Mouse (Mus musculus): ENCODE results near the gene Csmd2. TPM values are rescaled to one million over a fixed set of nuclear protein-coding genes. Genes with fewer than 3 reads are reported as not detected.

The Csmd2 gene
- polyA plus RNA-seq, 1 experiment from 2014 or later: 0.05 TPM

- TF ChIP-seq CTCF (IDR thresholded peaks at IDR 0.05; ENCODE audit: low read depth): no peak
- Histone ChIP-seq H3K27ac (ENCODE audit: low read depth, low read length) (no peak overlapping the region), H3K4me2 (replicated peaks; ENCODE audit: low read depth) (no peak overlapping the region), H3K9ac (ENCODE audit: low read depth, low read length) (no peak overlapping the region), H3K4me1 (replicated peaks; ENCODE audit: control insufficient read depth, insufficient read depth, low read length) (no peaks in the 10 kb centered on the region), H3K27me3 (replicated peaks; ENCODE audit: control insufficient read depth, insufficient read depth, low read length) (no peaks in the 10 kb centered on the region), H3K9me3 (ENCODE audit: control insufficient read depth) (no peaks in the 10 kb centered on the region), H3K36me3 (ENCODE audit: control insufficient read depth, insufficient read depth) (no peaks in the 10 kb centered on the region), H3K4me3 (ENCODE audit: low read depth, low read length) (no peak overlapping the region)
- ATAC-seq: no peak
- WGBS: 86% methylated on average over 8 of the region's 8 CpGs
Observed at GRCm38 (mm10) chr4:128429591-128429990, 441.9 kb downstream of the Csmd2 start.

- H3K4me1 ChIP-seq (replicated peaks; ENCODE audit: control insufficient read depth, insufficient read depth, low read length): no peaks in the 10 kb centered on the region
- no peak overlapping the region for H3K4me2 ChIP-seq (replicated peaks; ENCODE audit: low read depth)
- ATAC-seq: no peak
- H3K4me3 ChIP-seq (ENCODE audit: low read depth, low read length): no peak overlapping the region
- no peak for TF ChIP-seq CTCF (IDR thresholded peaks at IDR 0.05; ENCODE audit: low read depth)
- no peak overlapping the region for H3K9ac ChIP-seq (ENCODE audit: low read depth, low read length)
- no peak overlapping the region for H3K27ac ChIP-seq (ENCODE audit: low read depth, low read length)
- WGBS: 84% methylated on average over 6 of the region's 6 CpGs
- H3K36me3 ChIP-seq (ENCODE audit: control insufficient read depth, insufficient read depth): no peaks in the 10 kb centered on the region
- H3K9me3 ChIP-seq (ENCODE audit: control insufficient read depth): no peaks in the 10 kb centered on the region
- no peaks in the 10 kb centered on the region for H3K27me3 ChIP-seq (replicated peaks; ENCODE audit: control insufficient read depth, insufficient read depth, low read length)
Observed at GRCm38 (mm10) chr4:128440550-128440949, 452.9 kb downstream of the Csmd2 start.

GRCm38 (mm10) chr4:128441228-128441627 lies 453.6 kb downstream of the Csmd2 start:
- 80% methylated on average over 2 of the region's 2 CpGs for WGBS
- no peaks in the 10 kb centered on the region for H3K4me1 ChIP-seq (replicated peaks; ENCODE audit: control insufficient read depth, insufficient read depth, low read length)

GRCm38 (mm10) chr4:128442791-128443190 lies 455.1 kb downstream of the Csmd2 start:
- Histone ChIP-seq H3K9ac (ENCODE audit: low read depth, low read length) (no peak overlapping the region), H3K27ac (ENCODE audit: low read depth, low read length) (no peak overlapping the region), H3K36me3 (ENCODE audit: control insufficient read depth, insufficient read depth) (no peaks in the 10 kb centered on the region), H3K4me1 (replicated peaks; ENCODE audit: control insufficient read depth, insufficient read depth, low read length) (no peaks in the 10 kb centered on the region), H3K4me3 (ENCODE audit: low read depth, low read length) (no peak overlapping the region), H3K9me3 (ENCODE audit: control insufficient read depth) (no peaks in the 10 kb centered on the region), H3K4me2 (replicated peaks; ENCODE audit: low read depth) (no peak overlapping the region), H3K27me3 (replicated peaks; ENCODE audit: control insufficient read depth, insufficient read depth, low read length) (no peaks in the 10 kb centered on the region)
- no peak for ATAC-seq
- 75% methylated on average over 8 of the region's 8 CpGs for WGBS
- TF ChIP-seq CTCF (IDR thresholded peaks at IDR 0.05; ENCODE audit: low read depth): no peak

More at GRCm38 (mm10) chr4:128441228-128441627, 453.6 kb downstream of the Csmd2 start:
- H3K4me2 ChIP-seq (replicated peaks; ENCODE audit: low read depth): no peak overlapping the region
- H3K36me3 ChIP-seq (ENCODE audit: control insufficient read depth, insufficient read depth): no peaks in the 10 kb centered on the region
- no peak for ATAC-seq
- no peak for TF ChIP-seq CTCF (IDR thresholded peaks at IDR 0.05; ENCODE audit: low read depth)
- no peaks in the 10 kb centered on the region for H3K27me3 ChIP-seq (replicated peaks; ENCODE audit: control insufficient read depth, insufficient read depth, low read length)
- H3K9ac ChIP-seq (ENCODE audit: low read depth, low read length): no peak overlapping the region
- no peak overlapping the region for H3K27ac ChIP-seq (ENCODE audit: low read depth, low read length)
- no peak overlapping the region for H3K4me3 ChIP-seq (ENCODE audit: low read depth, low read length)
- H3K9me3 ChIP-seq (ENCODE audit: control insufficient read depth): no peaks in the 10 kb centered on the region

- 24% methylated on average over 15 of the region's 15 CpGs for WGBS
Observed at GRCm38 (mm10) chr4:128445514-128446260, 458.0 kb downstream of the Csmd2 start.

GRCm38 (mm10) chr4:128448831-128449431 lies 461.3 kb downstream of the Csmd2 start:
- Histone ChIP-seq H3K27ac (ENCODE audit: low read depth, low read length) (no peak overlapping the region), H3K4me2 (replicated peaks; ENCODE audit: low read depth) (no peak overlapping the region), H3K9me3 (ENCODE audit: control insufficient read depth) (no peaks in the 10 kb centered on the region), H3K36me3 (ENCODE audit: control insufficient read depth, insufficient read depth) (no peaks in the 10 kb centered on the region), H3K9ac (ENCODE audit: low read depth, low read length) (no peak overlapping the region), H3K4me3 (ENCODE audit: low read depth, low read length) (no peak overlapping the region), H3K27me3 (replicated peaks; ENCODE audit: control insufficient read depth, insufficient read depth, low read length) (no peaks in the 10 kb centered on the region), H3K4me1 (replicated peaks; ENCODE audit: control insufficient read depth, insufficient read depth, low read length) (no peaks in the 10 kb centered on the region)
- TF ChIP-seq CTCF (IDR thresholded peaks at IDR 0.05; ENCODE audit: low read depth): no peak
- WGBS: 89% methylated on average over 12 of the region's 12 CpGs
- ATAC-seq: no peak

More at GRCm38 (mm10) chr4:128445514-128446260, 458.0 kb downstream of the Csmd2 start:
- Histone ChIP-seq H3K36me3 (ENCODE audit: control insufficient read depth, insufficient read depth) (no peaks in the 10 kb centered on the region), H3K9me3 (ENCODE audit: control insufficient read depth) (no peaks in the 10 kb centered on the region), H3K27me3 (replicated peaks; ENCODE audit: control insufficient read depth, insufficient read depth, low read length) (no peaks in the 10 kb centered on the region), H3K4me3 (ENCODE audit: low read depth, low read length) (no peak overlapping the region), H3K9ac (ENCODE audit: low read depth, low read length) (no peak overlapping the region), H3K27ac (ENCODE audit: low read depth, low read length) (no peak overlapping the region), H3K4me2 (replicated peaks; ENCODE audit: low read depth) (no peak overlapping the region), H3K4me1 (replicated peaks; ENCODE audit: control insufficient read depth, insufficient read depth, low read length) (no peaks in the 10 kb centered on the region)
- ATAC-seq: no peak
- TF ChIP-seq CTCF (IDR thresholded peaks at IDR 0.05; ENCODE audit: low read depth): no peak

All from intestine, postnatal 0 days (tissue).